Mouse (Mus musculus) adrenal gland (tissue): ENCODE measurements around the gene Gpn3.

ENCODE experiments used
- intact Hi-C: fragments of 180-260 bp; cut with DNase I; formaldehyde crosslinking; loops from one replicate; pipeline ENCODE4 v1.15.1; 2025

The Gpn3 gene

GRCm38 (mm10) chr5:122414351-122414750, 42.7 kb downstream of the Gpn3 start:
- intact Hi-C loops = no loop called here

GRCm38 (mm10) chr5:122415465-122415864, 43.8 kb downstream of the Gpn3 start:
- intact Hi-C loops = no loop called here

GRCm38 (mm10) chr5:122420676-122421075, 49.0 kb downstream of the Gpn3 start:
- intact Hi-C loops = loop anchor here (5.0 kb wide), 1 partner anchor 37 kb away; no protein-coding TSS in a partner anchor

GRCm38 (mm10) chr5:122421271-122422068, 49.8 kb downstream of the Gpn3 start, which contains the start of gene Anapc7:
TSS of gene Anapc7 (plus strand) at chr5:122421693.
- intact Hi-C loops = loop anchor here (5.0 kb wide), 1 partner anchor 36 kb away; no protein-coding TSS in a partner anchor

- intact Hi-C loops = loop anchor here (5.0 kb wide), 1 partner anchor 35 kb away; no protein-coding TSS in a partner anchor
These were observed 50.6 kb downstream of the Gpn3 start for GRCm38 (mm10) chr5:122422071-122422964.

GRCm38 (mm10) chr5:122423083-122423482, 51.4 kb downstream of the Gpn3 start:
- intact Hi-C loops = loop anchor here (5.0 kb wide), 1 partner anchor 34 kb away; no protein-coding TSS in a partner anchor

GRCm38 (mm10) chr5:122425550-122425949, 53.9 kb downstream of the Gpn3 start:
- intact Hi-C loops = no loop called here

- intact Hi-C loops = no loop called here
These were observed 58.5 kb downstream of the Gpn3 start for GRCm38 (mm10) chr5:122430036-122430775.

- intact Hi-C loops = no loop called here
These were observed 59.5 kb downstream of the Gpn3 start for GRCm38 (mm10) chr5:122431221-122431620.
